Mouse (Mus musculus): ENCODE measurements around the gene Itga8. TPM values are rescaled to one million over a fixed set of nuclear protein-coding genes. Genes with fewer than 3 reads are reported as not detected.

Gene Itga8
- polyA plus RNA-seq, 1 experiment from 2014 or later: 3.2 TPM

- Histone ChIP-seq H3K4me3 (no peak overlapping the region), H3K4me1 (replicated peaks) (no peaks in the 10 kb centered on the region), H3K36me3 (no peaks in the 10 kb centered on the region), H3K27ac (no peak overlapping the region), H3K9me3 (no peaks in the 10 kb centered on the region), H3K27me3 (ENCODE audit: insufficient read depth, poor library complexity, severe bottlenecking) (no peaks in the 10 kb centered on the region)
- DNase-seq (ENCODE audit: low spot score): no peak
- WGBS: 54% methylated on average over 7 of the region's 7 CpGs
These were observed 126.8 kb downstream of the Itga8 start for GRCm38 (mm10) chr2:12174722-12175427.

GRCm38 (mm10) chr2:12170221-12170620 is 131.5 kb downstream of the Itga8 start:
- no peak overlapping the region for H3K27ac ChIP-seq
- H3K9me3 ChIP-seq: 0 out of 2 replicates have a peak, but pooled peaks cover 3% of the 10 kb centered on the region
- no peak for DNase-seq (ENCODE audit: low spot score)
- H3K4me1 ChIP-seq (replicated peaks): no peaks in the 10 kb centered on the region
- no peak overlapping the region for H3K4me3 ChIP-seq
- H3K27me3 ChIP-seq (ENCODE audit: insufficient read depth, poor library complexity, severe bottlenecking): no peaks in the 10 kb centered on the region
- no peaks in the 10 kb centered on the region for H3K36me3 ChIP-seq

GRCm38 (mm10) chr2:12160486-12160885 is 141.2 kb downstream of the Itga8 start:
- H3K27me3 ChIP-seq (ENCODE audit: insufficient read depth, poor library complexity, severe bottlenecking): no peaks in the 10 kb centered on the region
- H3K36me3 ChIP-seq: no peaks in the 10 kb centered on the region
- WGBS: 82% methylated on average over 3 of the region's 3 CpGs
- no peak overlapping the region for H3K4me3 ChIP-seq
- no peaks in the 10 kb centered on the region; the same call in 1 of the 2 replicates for H3K4me1 ChIP-seq (replicated peaks)
- no peak for DNase-seq (ENCODE audit: low spot score)
- no peaks in the 10 kb centered on the region for H3K9me3 ChIP-seq
- no peak overlapping the region for H3K27ac ChIP-seq

GRCm38 (mm10) chr2:12157001-12157400 is 144.7 kb downstream of the Itga8 start:
- Histone ChIP-seq H3K36me3 (no peaks in the 10 kb centered on the region), H3K4me1 (replicated peaks) (no peaks in the 10 kb centered on the region; the same call in 1 of the 2 replicates), H3K4me3 (no peak overlapping the region), H3K27ac (no peak overlapping the region), H3K9me3 (no peaks in the 10 kb centered on the region), H3K27me3 (ENCODE audit: insufficient read depth, poor library complexity, severe bottlenecking) (no peaks in the 10 kb centered on the region)
- no peak for DNase-seq (ENCODE audit: low spot score)
- 49% methylated on average over 1 of the region's 1 CpGs for WGBS

GRCm38 (mm10) chr2:12156401-12156800 is 145.3 kb downstream of the Itga8 start:
- Histone ChIP-seq H3K27ac (no peak overlapping the region), H3K27me3 (ENCODE audit: insufficient read depth, poor library complexity, severe bottlenecking) (no peaks in the 10 kb centered on the region), H3K9me3 (no peaks in the 10 kb centered on the region), H3K4me3 (no peak overlapping the region), H3K36me3 (no peaks in the 10 kb centered on the region), H3K4me1 (replicated peaks) (no peaks in the 10 kb centered on the region; the same call in 1 of the 2 replicates)
- WGBS: 62% methylated on average over 3 of the region's 3 CpGs
- DNase-seq (ENCODE audit: low spot score): peak; percentile 4

GRCm38 (mm10) chr2:12154676-12155075 is 147.0 kb downstream of the Itga8 start:
- Histone ChIP-seq H3K27ac (no peak overlapping the region), H3K9me3 (no peaks in the 10 kb centered on the region), H3K27me3 (ENCODE audit: insufficient read depth, poor library complexity, severe bottlenecking) (no peaks in the 10 kb centered on the region), H3K36me3 (no peaks in the 10 kb centered on the region), H3K4me1 (replicated peaks) (no peaks in the 10 kb centered on the region; the same call in 1 of the 2 replicates), H3K4me3 (no peak overlapping the region)
- DNase-seq (ENCODE audit: low spot score): no peak
- WGBS: 88% methylated on average over 6 of the region's 6 CpGs

GRCm38 (mm10) chr2:12153551-12153950 is 148.2 kb downstream of the Itga8 start:
- H3K9me3 ChIP-seq: no peaks in the 10 kb centered on the region
- H3K27me3 ChIP-seq (ENCODE audit: insufficient read depth, poor library complexity, severe bottlenecking): no peaks in the 10 kb centered on the region
- DNase-seq (ENCODE audit: low spot score): no peak
- WGBS: 81% methylated on average over 1 of the region's 1 CpGs
- no peak overlapping the region for H3K27ac ChIP-seq
- H3K4me3 ChIP-seq: no peak overlapping the region
- H3K36me3 ChIP-seq: no peaks in the 10 kb centered on the region
- no peaks in the 10 kb centered on the region; the same call in 1 of the 2 replicates for H3K4me1 ChIP-seq (replicated peaks)

- H3K27me3 ChIP-seq (ENCODE audit: insufficient read depth, poor library complexity, severe bottlenecking): no peaks in the 10 kb centered on the region
- H3K4me3 ChIP-seq: no peak overlapping the region
- no peaks in the 10 kb centered on the region for H3K36me3 ChIP-seq
- no peaks in the 10 kb centered on the region for H3K4me1 ChIP-seq (replicated peaks)
- WGBS: 81% methylated on average over 2 of the region's 2 CpGs
- no peaks in the 10 kb centered on the region for H3K9me3 ChIP-seq
- no peak for DNase-seq (ENCODE audit: low spot score)
- no peak overlapping the region for H3K27ac ChIP-seq
These were observed 153.8 kb downstream of the Itga8 start for GRCm38 (mm10) chr2:12147902-12148301.

- Histone ChIP-seq H3K36me3 (no peaks in the 10 kb centered on the region), H3K27me3 (ENCODE audit: insufficient read depth, poor library complexity, severe bottlenecking) (no peaks in the 10 kb centered on the region), H3K9me3 (no peaks in the 10 kb centered on the region), H3K4me1 (replicated peaks) (no peaks in the 10 kb centered on the region), H3K27ac (no peak overlapping the region), H3K4me3 (no peak overlapping the region)
- DNase-seq (ENCODE audit: low spot score): no peak
- 64% methylated on average over 2 of the region's 2 CpGs for WGBS
These were observed 155.1 kb downstream of the Itga8 start for GRCm38 (mm10) chr2:12146612-12147011.

- Histone ChIP-seq H3K36me3 (no peaks in the 10 kb centered on the region), H3K27me3 (ENCODE audit: insufficient read depth, poor library complexity, severe bottlenecking) (no peaks in the 10 kb centered on the region), H3K4me3 (no peak overlapping the region), H3K27ac (no peak overlapping the region), H3K9me3 (no peaks in the 10 kb centered on the region), H3K4me1 (replicated peaks) (no peaks in the 10 kb centered on the region)
- 79% methylated on average over 5 of the region's 5 CpGs for WGBS
- no peak for DNase-seq (ENCODE audit: low spot score)
These were observed 162.9 kb downstream of the Itga8 start for GRCm38 (mm10) chr2:12138765-12139368.

GRCm38 (mm10) chr2:12126580-12126979 is 175.1 kb downstream of the Itga8 start:
- no peaks in the 10 kb centered on the region for H3K27me3 ChIP-seq (ENCODE audit: insufficient read depth, poor library complexity, severe bottlenecking)
- H3K9me3 ChIP-seq: no peaks in the 10 kb centered on the region
- DNase-seq (ENCODE audit: low spot score): no peak
- H3K4me3 ChIP-seq: no peak overlapping the region
- no peaks in the 10 kb centered on the region for H3K36me3 ChIP-seq
- no peaks in the 10 kb centered on the region for H3K4me1 ChIP-seq (replicated peaks)
- H3K27ac ChIP-seq: no peak overlapping the region

GRCm38 (mm10) chr2:12115479-12115878 is 186.2 kb downstream of the Itga8 start:
- no peaks in the 10 kb centered on the region for H3K36me3 ChIP-seq
- H3K27ac ChIP-seq: no peak overlapping the region
- no peaks in the 10 kb centered on the region for H3K9me3 ChIP-seq
- no peak overlapping the region for H3K4me3 ChIP-seq
- H3K4me1 ChIP-seq (replicated peaks): no peaks in the 10 kb centered on the region
- WGBS: 93% methylated on average over 2 of the region's 2 CpGs
- DNase-seq (ENCODE audit: low spot score): no peak
- H3K27me3 ChIP-seq (ENCODE audit: insufficient read depth, poor library complexity, severe bottlenecking): no peaks in the 10 kb centered on the region

- WGBS: 84% methylated on average over 3 of the region's 3 CpGs
- DNase-seq (ENCODE audit: low spot score): no peak
- no peak overlapping the region for H3K4me3 ChIP-seq
These were observed 192.4 kb downstream of the Itga8 start for GRCm38 (mm10) chr2:12109306-12109705.

More at GRCm38 (mm10) chr2:12109306-12109705, 192.4 kb downstream of the Itga8 start:
- H3K27ac ChIP-seq: no peak overlapping the region
- no peaks in the 10 kb centered on the region for H3K4me1 ChIP-seq (replicated peaks)
- no peaks in the 10 kb centered on the region for H3K27me3 ChIP-seq (ENCODE audit: insufficient read depth, poor library complexity, severe bottlenecking)
- H3K36me3 ChIP-seq: no peaks in the 10 kb centered on the region
- H3K9me3 ChIP-seq: no peaks in the 10 kb centered on the region

Measured in hindbrain, embryonic 10.5 days (tissue).